Mouse (Mus musculus) embryonic facial prominence, embryonic 12.5 days (tissue): ENCODE data around the gene Hoxa4. TPM values are rescaled to one million over a fixed set of nuclear protein-coding genes. Genes with fewer than 3 reads are reported as not detected.

Source experiments
- ATAC-seq: fragments of 200-750 bp; cut with Nextera tagmentation; 2 replicates; pipeline ENCODE4 v1.8.0; 2017; ENCODE audit not compliant: insufficient number of reproducible peaks, insufficient read depth, low FRiP score, low TSS enrichment
- H3K27ac ChIP-seq: fragments of 300-500 bp; sonication (generic); 2 replicates; pipeline ENCODE4 v1.5.1; 2016; ENCODE audit warnings: mild to moderate bottlenecking
- H3K27me3 ChIP-seq: fragments of 300-500 bp; sonication (generic); 2 replicates; pipeline ENCODE4 v1.6.1; 2016; ENCODE audit warnings: mild to moderate bottlenecking, moderate library complexity
- H3K36me3 ChIP-seq: fragments of 300-500 bp; sonication (generic); 2 replicates; pipeline ENCODE4 v1.6.1; 2016; ENCODE audit warnings: mild to moderate bottlenecking
- H3K4me1 ChIP-seq: fragments of 300-500 bp; sonication (generic); 2 replicates; pipeline ENCODE4 v1.6.1; 2016
- H3K4me2 ChIP-seq: fragments of 300-500 bp; sonication (generic); replicated peaks from 2 replicates; pipeline ENCODE4 v1.6.1; 2016; ENCODE audit warnings: mild to moderate bottlenecking, moderate library complexity
- H3K4me3 ChIP-seq: fragments of 300-500 bp; sonication (generic); 2 replicates; pipeline ENCODE4 v1.5.1; 2016; ENCODE audit warnings: mild to moderate bottlenecking
- H3K9ac ChIP-seq: fragments of 300-500 bp; sonication (generic); 2 replicates; pipeline ENCODE4 v1.6.1; 2016; ENCODE audit warnings: mild to moderate bottlenecking, moderate library complexity
- H3K9me3 ChIP-seq: fragments of 300-500 bp; sonication (generic); 2 replicates; pipeline ENCODE4 v1.6.1; 2016; ENCODE audit warnings: mild to moderate bottlenecking, moderate library complexity
- WGBS: fragments of 180-500 bp; shearing (Covaris S2); methylation state at CpG from one replicate; pipeline ENCODE4 v1.1.7; 2016; 5-methylcytosine and 5-hydroxymethylcytosine counted together
- microRNA counts: library from miRNA; unstranded; fragments of <30 nt; microRNA quantifications from one replicate; lab custom pipeline; 2017
- microRNA-seq: library from miRNA; unstranded; fragments of <30 nt; microRNA quantifications from one replicate; pipeline ENCODE4, GENCODE M21; 2017
- polyA plus RNA-seq: library from polyadenylated mRNA; unstranded; fragments of >200 nt; fragmentation: Nextera tagmentation; extraction: Ambion mirVana; gene quantifications from 2 replicates; pipeline ENCODE4 v1.2.1, GENCODE M21; 2016

Gene Hoxa4
- polyA plus RNA-seq, 1 experiment from 2014 or later, result not detected

DNA sequence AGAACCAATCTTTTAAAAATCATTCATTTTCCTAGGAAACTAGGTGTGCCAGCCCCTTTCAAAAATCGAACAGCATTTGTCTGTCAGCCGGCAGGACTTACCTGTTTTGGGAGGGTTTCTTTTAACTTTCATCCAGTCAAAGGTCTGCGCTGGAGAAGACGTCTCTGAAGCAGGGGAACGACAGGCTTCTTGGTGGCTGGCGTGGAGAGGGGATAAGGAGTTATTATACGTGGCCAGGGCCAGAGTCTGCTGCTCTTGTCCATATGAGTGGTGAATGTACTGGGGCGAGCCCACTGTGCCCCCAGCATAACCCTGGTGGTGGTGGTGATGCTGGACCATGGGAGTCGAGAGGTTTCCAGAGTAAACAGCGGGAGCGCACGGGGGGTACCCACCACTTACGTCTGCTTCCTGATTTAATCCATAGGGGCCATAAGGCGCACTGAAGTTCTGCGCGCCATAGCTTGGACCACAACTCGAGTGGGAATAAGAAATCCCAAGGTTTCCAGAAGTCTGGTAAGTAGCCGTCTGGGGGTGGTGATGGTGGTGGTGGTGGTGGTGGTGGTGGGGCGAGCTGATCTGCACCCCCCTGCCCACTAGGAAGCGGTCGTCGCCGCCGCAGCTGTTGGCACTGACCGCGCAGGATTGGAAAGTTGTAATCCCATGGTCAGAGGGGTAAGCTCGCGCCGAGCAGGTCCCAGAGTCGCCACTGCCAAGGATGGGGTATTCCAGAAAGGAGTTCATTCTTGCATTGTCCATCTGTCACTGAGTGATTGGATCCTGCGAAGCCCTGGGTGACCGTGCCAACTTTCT is 33.9 kb downstream of the Hoxa4 start:
- WGBS, result under 1% methylated on average over 32 of the region's 32 CpGs
- H3K9me3 ChIP-seq, result no peaks in the 10 kb centered on the region
- no peak overlapping the region for H3K9ac ChIP-seq
- peak; percentile 42; the same call in 1 of the 2 replicates for ATAC-seq
- no peaks in the 10 kb centered on the region for H3K36me3 ChIP-seq
- H3K27me3 ChIP-seq, result peaks cover 91% of the 10 kb centered on the region
- H3K4me2 ChIP-seq, result peak overlapping the region; percentile 99
- peak overlapping the region; percentile 56 for H3K4me3 ChIP-seq
- 0 out of 2 replicates have a peak, but pooled peaks cover 4% of the 10 kb centered on the region for H3K4me1 ChIP-seq
- no peak overlapping the region for H3K27ac ChIP-seq

DNA sequence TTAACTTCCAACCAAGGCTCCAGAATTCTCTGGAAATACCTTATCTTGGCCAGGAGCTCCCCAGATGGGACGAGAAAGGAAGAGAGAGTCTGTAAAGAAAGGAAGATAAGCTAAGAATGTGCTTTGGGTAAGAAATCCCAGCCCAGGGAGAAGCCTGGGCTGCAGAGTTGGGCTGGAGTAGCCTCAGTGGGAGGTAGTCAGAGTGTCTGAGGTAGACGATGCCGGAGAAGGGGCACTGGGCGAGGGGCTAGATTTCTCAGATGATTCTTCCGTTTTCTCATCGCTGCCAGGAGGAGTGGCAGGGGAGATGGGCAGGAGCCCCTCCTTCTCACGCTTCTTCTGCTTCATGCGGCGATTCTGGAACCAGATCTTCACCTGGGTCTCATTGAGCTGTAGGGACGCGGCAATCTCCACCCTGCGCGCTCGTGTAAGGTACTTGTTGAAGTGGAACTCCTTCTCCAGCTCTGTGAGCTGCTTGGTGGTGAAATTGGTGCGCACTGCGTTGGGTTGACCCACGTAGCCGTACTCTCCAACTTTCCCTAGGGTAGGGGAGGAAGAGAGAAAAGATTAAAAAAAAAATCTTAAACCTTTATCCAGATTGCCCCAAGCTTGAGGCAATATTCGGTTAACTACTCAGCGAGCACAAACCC is 34.9 kb downstream of the Hoxa4 start:
- no peak overlapping the region for H3K9ac ChIP-seq
- WGBS, result 2% methylated on average over 20 of the region's 20 CpGs
- H3K4me3 ChIP-seq, result no peak overlapping the region
- H3K4me2 ChIP-seq, result no peak overlapping the region
- H3K27me3 ChIP-seq, result peaks cover 95% of the 10 kb centered on the region
- no peak for ATAC-seq
- no peak overlapping the region for H3K27ac ChIP-seq
- H3K4me1 ChIP-seq, result 0 out of 2 replicates have a peak, but pooled peaks cover 4% of the 10 kb centered on the region
- no peaks in the 10 kb centered on the region for H3K9me3 ChIP-seq
- no peaks in the 10 kb centered on the region for H3K36me3 ChIP-seq

DNA sequence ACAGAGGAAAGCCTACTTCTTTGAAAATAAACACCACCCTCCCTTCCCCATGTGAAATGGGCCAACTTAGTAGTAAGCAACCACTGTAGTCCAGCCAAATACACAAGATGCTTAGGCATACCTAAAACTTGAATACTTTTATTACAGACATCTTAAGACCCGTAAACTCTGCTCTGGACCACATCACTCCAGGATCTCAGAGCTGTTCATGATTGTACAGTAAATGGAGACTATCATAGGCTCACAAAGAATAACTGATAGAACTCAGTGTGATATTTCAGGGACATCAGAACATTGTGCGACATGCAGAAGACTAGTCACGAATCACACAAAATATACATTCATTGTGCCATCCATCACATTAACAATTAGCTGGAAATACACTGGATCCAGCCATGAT is 36.1 kb downstream of the Hoxa4 start:
- H3K4me1 ChIP-seq, result 0 out of 2 replicates have a peak, but pooled peaks cover 4% of the 10 kb centered on the region
- no peak overlapping the region for H3K9ac ChIP-seq
- H3K36me3 ChIP-seq, result no peaks in the 10 kb centered on the region
- no peak overlapping the region for H3K4me2 ChIP-seq
- ATAC-seq, result no peak
- H3K27ac ChIP-seq, result no peak overlapping the region
- WGBS, result 45% methylated on average over 3 of the region's 3 CpGs
- no peaks in the 10 kb centered on the region for H3K9me3 ChIP-seq
- no peak overlapping the region for H3K4me3 ChIP-seq
- peaks cover 95% of the 10 kb centered on the region for H3K27me3 ChIP-seq

DNA sequence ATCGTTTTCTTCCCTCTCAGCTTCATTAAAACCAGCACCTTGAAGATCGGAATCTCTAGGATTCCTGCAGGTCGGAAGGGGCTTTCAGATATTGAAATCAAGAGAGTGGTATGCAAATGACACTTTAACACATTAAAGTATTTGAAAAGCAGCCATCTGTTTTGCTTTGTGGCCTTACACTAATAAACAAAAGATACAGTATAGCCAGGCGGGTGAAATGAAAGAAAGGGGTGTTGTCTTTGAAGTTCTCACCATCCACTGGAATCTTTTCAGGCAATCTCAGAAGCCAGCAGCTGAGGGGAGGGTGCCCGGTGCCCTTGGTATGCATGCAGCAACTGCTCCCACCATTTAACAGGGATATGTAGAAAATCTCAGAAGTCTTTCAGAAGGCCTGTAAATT is 37.5 kb downstream of the Hoxa4 start:
- no peak overlapping the region for H3K27ac ChIP-seq
- H3K4me1 ChIP-seq, result 0 out of 2 replicates have a peak, but pooled peaks cover 4% of the 10 kb centered on the region
- no peak overlapping the region for H3K9ac ChIP-seq
- H3K9me3 ChIP-seq, result no peaks in the 10 kb centered on the region
- H3K4me3 ChIP-seq, result no peak overlapping the region
- no peak overlapping the region for H3K4me2 ChIP-seq
- no peak for ATAC-seq
- H3K27me3 ChIP-seq, result peaks cover 93% of the 10 kb centered on the region
- WGBS, result 6% methylated on average over 5 of the region's 5 CpGs
- H3K36me3 ChIP-seq, result no peaks in the 10 kb centered on the region

DNA sequence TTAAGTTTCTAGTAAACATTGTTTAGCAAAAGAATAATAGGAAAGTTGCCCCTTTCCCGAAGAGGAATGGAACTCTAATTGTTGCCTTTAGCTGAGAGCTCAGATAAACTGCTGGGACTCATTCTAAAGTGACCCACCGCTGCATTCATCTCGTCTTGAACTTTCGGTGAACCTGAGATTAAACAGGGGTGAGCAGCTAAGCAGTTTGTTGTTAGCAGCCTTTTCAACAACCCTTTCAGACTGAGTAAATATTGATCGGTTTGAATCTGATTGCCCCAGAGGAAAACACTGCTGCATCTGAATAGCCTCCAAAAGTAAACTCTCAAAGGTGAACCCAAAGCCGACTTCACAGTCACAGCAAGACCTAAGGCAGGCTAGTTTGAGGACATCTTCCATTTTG is 38.3 kb downstream of the Hoxa4 start:
- H3K36me3 ChIP-seq, result no peaks in the 10 kb centered on the region
- H3K4me1 ChIP-seq, result no peaks in the 10 kb centered on the region
- no peak for ATAC-seq
- no peak overlapping the region for H3K27ac ChIP-seq
- WGBS, result 2% methylated on average over 6 of the region's 6 CpGs
- no peak overlapping the region for H3K4me2 ChIP-seq
- no peak overlapping the region for H3K9ac ChIP-seq
- H3K27me3 ChIP-seq, result peaks cover 86% of the 10 kb centered on the region
- no peak overlapping the region for H3K4me3 ChIP-seq
- H3K9me3 ChIP-seq, result no peaks in the 10 kb centered on the region

DNA sequence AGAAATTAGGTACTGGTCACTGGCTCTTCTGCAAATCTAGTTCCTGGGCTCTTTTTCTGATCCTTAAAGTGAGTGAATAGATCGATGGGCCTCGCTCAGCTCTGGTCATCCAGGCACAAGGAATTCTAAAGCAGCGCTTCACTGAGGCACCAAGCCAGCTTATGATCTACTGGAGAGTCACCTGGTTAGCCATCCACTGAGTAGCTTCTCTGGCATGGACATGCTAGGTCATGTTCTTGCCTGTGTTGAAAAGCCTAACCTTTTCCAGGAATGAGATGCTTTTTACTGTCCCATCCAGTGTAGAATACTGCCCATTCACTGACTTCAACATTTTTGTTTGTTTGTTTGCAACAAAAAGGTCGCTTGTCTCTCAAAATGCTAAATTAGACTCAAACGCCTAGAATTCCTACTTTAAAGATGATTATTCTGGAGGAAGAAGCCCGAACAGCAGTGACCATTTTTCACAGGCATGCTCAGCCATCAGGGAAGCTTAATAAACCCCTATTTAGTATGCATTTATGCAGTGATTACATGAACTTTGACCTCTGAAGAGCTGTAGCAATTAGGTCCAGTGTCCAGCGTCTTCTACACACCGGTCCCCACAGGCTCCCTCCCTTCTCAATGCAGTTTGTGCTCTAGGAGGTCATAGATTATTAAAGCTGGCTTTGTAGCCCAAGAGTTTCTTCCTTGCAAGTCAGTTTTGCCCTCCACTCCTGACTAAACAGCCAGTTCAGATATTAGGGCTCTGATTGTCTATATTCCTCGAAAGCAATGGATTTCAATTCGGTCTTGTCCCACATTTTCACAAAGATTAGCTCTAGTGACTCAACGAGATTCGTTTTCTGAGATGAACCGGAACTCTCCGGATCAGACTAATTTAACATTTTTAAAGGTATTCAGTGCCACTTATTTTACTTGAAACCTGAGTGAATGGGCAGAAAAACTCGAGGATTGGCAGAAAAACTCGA is 39.0 kb downstream of the Hoxa4 start:
- no peak overlapping the region for H3K4me2 ChIP-seq
- H3K9ac ChIP-seq, result no peak overlapping the region
- ATAC-seq, result no peak
- no peak overlapping the region for H3K27ac ChIP-seq
- H3K9me3 ChIP-seq, result no peaks in the 10 kb centered on the region
- H3K36me3 ChIP-seq, result no peaks in the 10 kb centered on the region
- WGBS, result 4% methylated on average over 16 of the region's 16 CpGs
- H3K4me1 ChIP-seq, result no peaks in the 10 kb centered on the region
- H3K4me3 ChIP-seq, result no peak overlapping the region
- H3K27me3 ChIP-seq, result peaks cover 86% of the 10 kb centered on the region

DNA sequence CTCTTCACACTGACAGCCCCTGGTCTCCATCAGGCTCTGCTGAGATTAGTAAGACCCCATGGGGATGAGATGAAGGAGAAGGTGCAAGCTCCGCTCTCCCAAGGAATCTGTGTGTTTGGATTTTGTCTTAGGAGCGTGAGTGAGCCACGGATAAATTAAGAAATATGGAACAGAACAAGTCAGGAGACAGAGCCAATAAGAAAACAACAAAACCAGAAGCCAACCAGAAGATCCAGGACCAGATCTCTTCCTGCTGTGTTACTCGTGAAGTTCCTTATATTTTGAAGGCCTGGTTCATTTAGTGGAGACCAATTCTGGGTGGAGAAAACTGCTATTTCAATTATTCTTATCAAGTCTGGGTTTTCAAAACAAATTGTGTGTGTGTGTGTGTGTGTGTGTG is 40.0 kb downstream of the Hoxa4 start:
- Histone ChIP-seq H3K9ac (no peak overlapping the region), H3K27ac (no peak overlapping the region), H3K4me1 (no peaks in the 10 kb centered on the region), H3K9me3 (no peaks in the 10 kb centered on the region), H3K36me3 (no peaks in the 10 kb centered on the region), H3K4me2 (no peak overlapping the region), H3K4me3 (no peak overlapping the region), H3K27me3 (peaks cover 84% of the 10 kb centered on the region)
- 9% methylated on average over 4 of the region's 4 CpGs for WGBS
- no peak for ATAC-seq

DNA sequence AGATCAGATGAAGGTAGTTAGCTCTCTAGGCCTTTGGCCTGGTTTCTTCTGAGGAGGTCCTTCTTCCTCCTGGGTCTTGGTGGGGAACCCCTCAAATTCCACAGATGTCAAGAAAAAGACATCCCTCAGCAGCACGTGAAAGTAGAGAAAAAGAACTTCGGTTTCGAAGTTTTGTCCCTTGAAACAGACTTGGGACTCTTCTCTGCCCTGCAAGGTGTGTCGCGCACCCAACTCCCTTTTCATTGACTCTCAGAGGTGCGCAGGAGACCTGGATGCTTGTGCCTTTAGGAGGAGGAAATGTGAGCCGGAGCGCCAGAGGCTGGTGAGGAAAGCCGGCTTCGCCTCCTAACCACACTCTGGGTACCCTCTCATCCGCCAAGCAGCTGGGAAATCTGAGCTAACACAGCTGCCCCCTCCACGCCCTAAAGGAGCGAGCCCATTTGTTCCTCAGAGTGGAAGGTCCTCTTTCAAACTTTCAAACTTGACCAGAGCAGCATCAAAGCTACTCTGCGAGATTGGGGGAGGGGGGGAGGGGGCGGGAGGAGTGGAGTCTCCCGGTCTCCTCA is 41.1 kb downstream of the Hoxa4 start:
- no peak overlapping the region for H3K4me3 ChIP-seq

More for the DNA sequence above, 41.1 kb downstream of the Hoxa4 start:
- no peak overlapping the region for H3K27ac ChIP-seq
- H3K4me1 ChIP-seq, result no peaks in the 10 kb centered on the region
- H3K36me3 ChIP-seq, result no peaks in the 10 kb centered on the region
- peaks cover 76% of the 10 kb centered on the region for H3K27me3 ChIP-seq
- no peak overlapping the region for H3K9ac ChIP-seq
- no peak for ATAC-seq
- no peaks in the 10 kb centered on the region for H3K9me3 ChIP-seq
- WGBS, result 2% methylated on average over 16 of the region's 16 CpGs
- H3K4me2 ChIP-seq, result no peak overlapping the region

MicroRNAs encoded within 50 kb of the gene (microRNA counts, 519-probe panel; counts per million panel counts)
- 460 counts per million, percentile 65 among the panel's probes with 10 or more counts for microRNA mmu-miR-196b (lab: Ali Mortazavi, UCI)

Small RNA genes lying within 50 kb of the gene (microRNA-seq; reads per million reads assigned to microRNA genes)
- gene Mir196b, result 67.5 reads per million, percentile 46 among the genes with 10 or more reads in this experiment

Other genes starting within 250 kb of the Hoxa4 start
- gene Skap2, start 179.2 kb downstream of the Hoxa4 start, polyA plus RNA-seq, result 7.9 and 9.2 TPM in 2 replicates
- 0.71 and 0.77 TPM in 2 replicates for gene Hoxa1, start 33.4 kb downstream of the Hoxa4 start, polyA plus RNA-seq
- 15.1 and 18.2 TPM in 2 replicates for gene Hoxa2, start 26.9 kb downstream of the Hoxa4 start, polyA plus RNA-seq
- gene 5730596B20Rik, start 14.3 kb downstream of the Hoxa4 start, polyA plus RNA-seq, result 0.17 and 0.35 TPM in 2 replicates
- gene Hoxa5, start 12.8 kb upstream of the Hoxa4 start, polyA plus RNA-seq, result 0.33 and 0.34 TPM in 2 replicates
- not detected in 2 replicates for gene Hoxa6, start 17.0 kb upstream of the Hoxa4 start, polyA plus RNA-seq
- gene Hoxa3, start 21.6 kb upstream of the Hoxa4 start, polyA plus RNA-seq, result 0.70 and 1.2 TPM in 2 replicates
- not detected in 2 replicates for gene Gm28308, start 21.6 kb upstream of the Hoxa4 start, polyA plus RNA-seq
- 0.20 TPM in 1 of 2 replicates, not detected in the other for gene Hoxa7, start 30.1 kb upstream of the Hoxa4 start, polyA plus RNA-seq
- not detected in 2 replicates for gene Hoxa9, start 39.3 kb upstream of the Hoxa4 start, polyA plus RNA-seq
- 0.13 TPM in 1 of 2 replicates, not detected in the other for gene Hoxa10, start 49.1 kb upstream of the Hoxa4 start, polyA plus RNA-seq
- 0.08 TPM in 1 of 2 replicates, not detected in the other for gene Hoxa11, start 54.1 kb upstream of the Hoxa4 start, polyA plus RNA-seq
- not detected in 2 replicates for gene Hoxa13, start 69.1 kb upstream of the Hoxa4 start, polyA plus RNA-seq
- 0.20 and 0.47 TPM in 2 replicates for gene Evx1, start 121.7 kb upstream of the Hoxa4 start, polyA plus RNA-seq